In the genomic region with DNA sequence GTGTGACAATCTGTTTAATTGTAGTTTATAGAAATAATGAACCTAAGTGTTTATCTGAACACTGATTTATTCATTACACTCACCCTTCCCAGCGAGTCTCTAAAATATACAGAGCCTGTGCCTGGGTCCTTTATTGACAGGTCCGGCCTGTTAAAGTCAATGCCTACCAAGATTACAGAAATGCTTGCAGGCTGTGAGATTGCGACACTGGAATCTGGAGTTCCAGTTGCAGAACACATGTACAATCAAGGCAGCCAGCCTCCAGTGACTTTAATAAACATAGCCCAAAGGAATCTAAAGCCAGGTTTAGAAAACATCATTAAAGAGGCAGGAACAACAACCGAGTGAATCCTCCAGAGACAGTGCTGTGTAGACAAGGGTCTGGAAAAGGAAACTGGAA, we compare ENCODE assay signal across 19 mouse cellular contexts. TPM values are rescaled to one million over a fixed set of nuclear protein-coding genes. Genes with fewer than 3 reads are reported as not detected.
DNase-seq lines count a peak whose midpoint lies in the region; ATAC-seq lines count a peak whose summit lies in the region.
"Had no signal": no experiment of that assay in that cellular context is flagged by ENCODE, and none has a peak within 500 bp of the region (broad histone marks: within the 10 kb centered on the region; RNA-seq: fewer than 3 reads in every experiment).

No protein-coding gene starts in this region.

- H3K4me3 ChIP-seq in limb, embryonic 15.5 days: no peak overlapping the region
- H3K4me3 ChIP-seq in limb, embryonic 10.5 days: no peak overlapping the region
- no peak overlapping the region for H3K4me3 ChIP-seq in liver, embryonic 15.5 days (replicated peaks)
- H3K4me3 ChIP-seq: forebrain, embryonic 13.5 days; heart, embryonic 15.5 days; hindbrain, embryonic 15.5 days; limb, embryonic 13.5 days; midbrain, embryonic 10.5 days had no signal

- H3K27ac ChIP-seq in limb, embryonic 15.5 days: 0 out of 2 replicates have a peak overlapping the region, but pooled peaks have one; percentile 5
- H3K27ac ChIP-seq in limb, embryonic 10.5 days: no peak overlapping the region
- H3K27ac ChIP-seq in liver, embryonic 15.5 days (replicated peaks): peak overlapping the region; percentile 19; the same call in 1 of the 2 replicates
- H3K27ac ChIP-seq: forebrain, embryonic 13.5 days; heart, embryonic 15.5 days; hindbrain, embryonic 15.5 days; limb, embryonic 13.5 days; midbrain, embryonic 10.5 days had no signal

- H3K4me1 ChIP-seq in limb, embryonic 15.5 days: peaks cover 29% of the 10 kb centered on the region
- H3K4me1 ChIP-seq in limb, embryonic 10.5 days: peaks cover 24% of the 10 kb centered on the region
- peaks cover 62% of the 10 kb centered on the region for H3K4me1 ChIP-seq in liver, embryonic 15.5 days (replicated peaks)

- no peaks in the 10 kb centered on the region for H3K27me3 ChIP-seq in limb, embryonic 15.5 days
- no peaks in the 10 kb centered on the region for H3K27me3 ChIP-seq in limb, embryonic 10.5 days (ENCODE audit: low read depth, poor library complexity, severe bottlenecking)
- H3K27me3 ChIP-seq in liver, embryonic 15.5 days: no peaks in the 10 kb centered on the region
- H3K27me3 ChIP-seq: forebrain, embryonic 13.5 days; heart, embryonic 15.5 days; hindbrain, embryonic 15.5 days; limb, embryonic 13.5 days had no signal

- ATAC-seq in limb, embryonic 15.5 days (ENCODE audit: insufficient number of reproducible peaks, low FRiP score, low TSS enrichment, low read depth): no peak
- no peak for ATAC-seq in liver, embryonic 15.5 days (ENCODE audit: insufficient read depth)
- ATAC-seq: forebrain, embryonic 13.5 days had no signal

- no peak overlapping the region for H3K9ac ChIP-seq in limb, embryonic 15.5 days
- H3K9ac ChIP-seq in liver, embryonic 15.5 days: no peak overlapping the region
- H3K9ac ChIP-seq: forebrain, embryonic 13.5 days; heart, embryonic 15.5 days; hindbrain, embryonic 15.5 days; limb, embryonic 13.5 days had no signal

- peak; percentile 30 for DNase-seq in adrenal gland, postnatal 14 days
- no peak for DNase-seq in adrenal gland, postnatal 25 days
- DNase-seq in limb, embryonic 10.5 days (ENCODE audit: low spot score): no peak
- DNase-seq in lung, postnatal 36 days: peak; percentile 77
- no peak for DNase-seq in thymus, postnatal 36 days
- DNase-seq in kidney, postnatal 10 days: no peak
- DNase-seq: cerebellum, adult 11 months; kidney, adult 11 months; kidney, postnatal 4 days; right cerebral cortex, postnatal 14 days; thymus, adult 2 months had no signal

- no peaks in the 10 kb centered on the region for H3K9me3 ChIP-seq in limb, embryonic 15.5 days
- no peaks in the 10 kb centered on the region for H3K9me3 ChIP-seq in limb, embryonic 10.5 days (replicated peaks)
- no peaks in the 10 kb centered on the region for H3K9me3 ChIP-seq in liver, embryonic 15.5 days (replicated peaks)
- H3K9me3 ChIP-seq: forebrain, embryonic 13.5 days; heart, embryonic 15.5 days; hindbrain, embryonic 15.5 days; limb, embryonic 13.5 days; midbrain, embryonic 10.5 days had no signal

- 52% methylated on average over 4 of the region's 4 CpGs for WGBS in limb, embryonic 15.5 days
- WGBS in limb, embryonic 10.5 days: 87% methylated on average over 4 of the region's 4 CpGs
- 66% methylated on average over 4 of the region's 4 CpGs for WGBS in liver, embryonic 15.5 days (ENCODE audit: insufficient replicate concordance)

- no peaks in the 10 kb centered on the region for H3K36me3 ChIP-seq in limb, embryonic 15.5 days
- peaks cover 15% of the 10 kb centered on the region for H3K36me3 ChIP-seq in limb, embryonic 10.5 days
- H3K36me3 ChIP-seq in liver, embryonic 15.5 days (replicated peaks): 0 out of 2 replicates have a peak, but pooled peaks cover 3% of the 10 kb centered on the region
- H3K36me3 ChIP-seq: heart, embryonic 15.5 days; hindbrain, embryonic 15.5 days; limb, embryonic 13.5 days; midbrain, embryonic 10.5 days had no signal

- no peak overlapping the region for H3K4me2 ChIP-seq in limb, embryonic 15.5 days
- H3K4me2 ChIP-seq in liver, embryonic 15.5 days: no peak overlapping the region
- H3K4me2 ChIP-seq: forebrain, embryonic 13.5 days; heart, embryonic 15.5 days; hindbrain, embryonic 15.5 days; limb, embryonic 13.5 days had no signal

RNA-seq across cellular contexts. Expression of a gene that starts 5.6 kb away (rescaled TPM):
- total RNA-seq in adrenal gland, postnatal 14 days (2021): 35.3 and 35.6 TPM in 2 replicates
- 39.2 and 40.0 TPM in 2 replicates for total RNA-seq in adrenal gland, postnatal 25 days (2021)
- polyA plus RNA-seq in limb, embryonic 15.5 days (2015; fragmentation: Nextera tagmentation; extraction: Ambion mirVana): 39.1 and 44.7 TPM in 2 replicates
- 38.1 and 48.2 TPM in 2 replicates for polyA plus RNA-seq in limb, embryonic 10.5 days (2016; fragmentation: Nextera tagmentation; extraction: Ambion mirVana)
- 16.0 and 17.3 TPM in 2 replicates for polyA plus RNA-seq in liver, embryonic 15.5 days (2015; fragmentation: Nextera tagmentation; extraction: Ambion mirVana)

RNA-seq across cellular contexts. Expression of a gene that starts 16.7 kb away (rescaled TPM):
- 1.1 and 8.4 TPM in 2 replicates for total RNA-seq in adrenal gland, postnatal 14 days (2021)
- 0.33 TPM in 1 of 2 replicates, not detected in the other for total RNA-seq in adrenal gland, postnatal 25 days (2021)
- polyA plus RNA-seq in limb, embryonic 15.5 days (2015; fragmentation: Nextera tagmentation; extraction: Ambion mirVana): 2.7 and 4.0 TPM in 2 replicates
- polyA plus RNA-seq in limb, embryonic 10.5 days (2016; fragmentation: Nextera tagmentation; extraction: Ambion mirVana): 9.7 and 9.8 TPM in 2 replicates
- 587 and 603 TPM in 2 replicates for polyA plus RNA-seq in liver, embryonic 15.5 days (2015; fragmentation: Nextera tagmentation; extraction: Ambion mirVana)
- total RNA-seq: left cerebral cortex, adult 18-20 months had no signal

Comparison
In these comparisons a context has a peak if more than half of its experiments do, and no peak if none do; other contexts are left out.
1. DNase-seq: peak in adrenal gland, postnatal 14 days (single experiment) and lung, postnatal 36 days (single experiment); none in adrenal gland, postnatal 25 days (single experiment), limb, embryonic 10.5 days (single experiment), thymus, postnatal 36 days (0 of 2) and kidney, postnatal 10 days (single experiment).
2. RNA of a gene that starts 16.7 kb away (polyA plus RNA-seq): 587 to 603 TPM in liver, embryonic 15.5 days; 9.7 to 9.8 TPM in limb, embryonic 10.5 days and 2.7 to 4.0 TPM in limb, embryonic 15.5 days; every median in the first group is over 10 times any median in the second.